26 mouse cellular contexts compared by ENCODE assay signal in the genomic region with DNA sequence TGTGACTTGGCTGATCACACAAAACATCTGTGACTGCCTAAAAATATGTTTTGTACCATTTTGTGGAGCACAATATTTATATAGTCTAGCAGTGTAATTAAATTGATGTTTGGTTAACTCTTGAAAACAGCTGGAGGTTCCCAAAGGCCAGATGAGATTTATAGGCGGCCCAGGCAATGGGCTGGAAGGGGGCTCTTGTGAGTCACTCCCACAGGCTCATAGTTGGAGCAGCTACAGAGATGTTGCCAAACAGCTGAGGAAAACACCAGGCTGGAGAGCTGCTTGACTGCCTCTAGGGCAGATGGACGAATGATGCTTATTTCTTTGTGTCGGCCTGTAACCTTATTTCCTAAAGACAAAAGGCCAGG. TPM values are rescaled to one million over a fixed set of nuclear protein-coding genes. Genes with fewer than 3 reads are reported as not detected.
DNase-seq lines count a peak whose midpoint lies in the region; ATAC-seq and TF ChIP-seq lines count a peak whose summit lies in the region.
"Had no signal": no experiment of that assay in that cellular context is flagged by ENCODE, and none has a peak within 500 bp of the region (broad histone marks: within the 10 kb centered on the region; RNA-seq: fewer than 3 reads in every experiment).

No protein-coding gene starts in this region.

- H3K9ac ChIP-seq in forebrain, embryonic 14.5 days (ENCODE audit: low read length) = no peak overlapping the region
- H3K9ac ChIP-seq: forebrain, embryonic 15.5 days; heart, embryonic 12.5 days; hindbrain, embryonic 12.5 days; neural tube, embryonic 15.5 days had no signal

- TF ChIP-seq CTCF in kidney, adult 2 months (conservative IDR thresholded peaks at IDR 0.05; ENCODE audit: insufficient read depth, insufficient read length, low read depth, low read length) = no peak

- H3K27ac ChIP-seq in kidney, adult 2 months (ENCODE audit: insufficient read depth, low read depth, low read length) = no peak overlapping the region
- no peak overlapping the region for H3K27ac ChIP-seq in forebrain, embryonic 14.5 days (ENCODE audit: low read depth, low read length)
- H3K27ac ChIP-seq: forebrain, embryonic 15.5 days; hindbrain, embryonic 12.5 days; left cerebral cortex, adult 2 months; limb, embryonic 10.5 days; neural tube, embryonic 15.5 days had no signal

- H3K4me2 ChIP-seq in forebrain, embryonic 14.5 days (ENCODE audit: low read length) = no peak overlapping the region
- H3K4me2 ChIP-seq: forebrain, embryonic 15.5 days; heart, embryonic 12.5 days; hindbrain, embryonic 12.5 days; liver, embryonic 11.5 days; neural tube, embryonic 15.5 days had no signal

- TF ChIP-seq POLR2A in kidney, adult 2 months (IDR thresholded peaks at IDR 0.05; ENCODE audit: low read depth, low read length) = no peak

- no peaks in the 10 kb centered on the region for H3K9me3 ChIP-seq in forebrain, embryonic 14.5 days (replicated peaks; ENCODE audit: control insufficient read depth, low read length)
- H3K9me3 ChIP-seq: forebrain, embryonic 15.5 days; heart, embryonic 12.5 days; hindbrain, embryonic 12.5 days; limb, embryonic 10.5 days; neural tube, embryonic 15.5 days had no signal

- no peak for ATAC-seq in forebrain, embryonic 14.5 days
- no peak for ATAC-seq in CD4-positive, CD25-positive, alpha-beta regulatory T cell, adult 4 months
- ATAC-seq: forebrain, embryonic 15.5 days; midbrain, embryonic 16.5 days had no signal

- H3K36me3 ChIP-seq in kidney, adult 2 months (ENCODE audit: control insufficient read depth, insufficient read depth, low read length) = no peaks in the 10 kb centered on the region
- no peaks in the 10 kb centered on the region for H3K36me3 ChIP-seq in forebrain, embryonic 14.5 days (ENCODE audit: control insufficient read depth, insufficient read depth, low read length)
- H3K36me3 ChIP-seq: forebrain, embryonic 15.5 days; heart, embryonic 12.5 days; hindbrain, embryonic 12.5 days; limb, embryonic 10.5 days; neural tube, embryonic 15.5 days had no signal

- DNase-seq in gastrocnemius, postnatal 25 days = peak; percentile 25
- DNase-seq in gastrocnemius, adult 8-10 months (ENCODE audit: low spot score in 2 of 2) = no peak
- peak; percentile 64 for DNase-seq in kidney, postnatal 10 days
- DNase-seq in kidney, adult 2 months = no peak
- DNase-seq in brain, adult 2 months (ENCODE audit: low read depth, low spot score) = peak; percentile 29
- peak; percentile 18 for DNase-seq in lung, postnatal 10 days
- no peak for DNase-seq in forebrain, embryonic 14.5 days (ENCODE audit: low spot score)
- DNase-seq: cerebellum, adult 8-10 months; heart, postnatal 14 days; spleen, adult 18-20 months had no signal

- no peak overlapping the region for H3K4me3 ChIP-seq in kidney, adult 2 months (ENCODE audit: insufficient read depth, low read depth, low read length)
- no peak overlapping the region for H3K4me3 ChIP-seq in forebrain, embryonic 14.5 days (ENCODE audit: low read depth, low read length)
- H3K4me3 ChIP-seq: erythroblast, embryonic 14.5 days; forebrain, embryonic 15.5 days; heart, embryonic 12.5 days; hindbrain, embryonic 12.5 days; left cerebral cortex, adult 2 months; limb, embryonic 10.5 days; neural tube, embryonic 15.5 days had no signal

- no peaks in the 10 kb centered on the region for H3K4me1 ChIP-seq in kidney, adult 2 months (ENCODE audit: control insufficient read depth, insufficient read depth, low read length)
- H3K4me1 ChIP-seq in forebrain, embryonic 14.5 days (ENCODE audit: control insufficient read depth, insufficient read depth, low read length) = no peaks in the 10 kb centered on the region
- H3K4me1 ChIP-seq: forebrain, embryonic 15.5 days; heart, embryonic 12.5 days; hindbrain, embryonic 12.5 days; limb, embryonic 10.5 days; neural tube, embryonic 15.5 days had no signal

- no peaks in the 10 kb centered on the region for H3K27me3 ChIP-seq in kidney, adult 2 months (replicated peaks; ENCODE audit: control insufficient read depth, insufficient read depth, low read length)
- no peaks in the 10 kb centered on the region for H3K27me3 ChIP-seq in forebrain, embryonic 14.5 days (replicated peaks; ENCODE audit: control insufficient read depth, insufficient read depth, low read length)
- H3K27me3 ChIP-seq: CH12.LX; forebrain, embryonic 15.5 days; heart, embryonic 12.5 days; hindbrain, embryonic 12.5 days; neural tube, embryonic 15.5 days had no signal

- 40% methylated on average over 3 of the region's 3 CpGs for WGBS in kidney, adult 2 months
- 81% methylated on average over 3 of the region's 3 CpGs for WGBS in forebrain, embryonic 14.5 days

RNA-seq across cellular contexts. Expression of gene Scp2d1, which starts 13.8 kb away (rescaled TPM):
- total RNA-seq in gastrocnemius, postnatal 25 days (2021) = not detected
- total RNA-seq in gastrocnemius, adult 8-10 months (2022) = not detected
- polyA plus RNA-seq in kidney, adult 2 months (2012; rRNA removed) = not detected in 2 replicates
- polyA plus RNA-seq in forebrain, embryonic 14.5 days (2014; fragmentation: Nextera tagmentation; extraction: Ambion mirVana) = not detected in 2 replicates
- polyA plus RNA-seq in CD4-positive, CD25-positive, alpha-beta regulatory T cell, adult 4 months (2017; shearing (Covaris generic)) = not detected
- total RNA-seq: adrenal gland, postnatal 4 days; CH12.LX; common myeloid progenitor, adult 5-6 weeks; heart, postnatal 14 days; left cerebral cortex, adult 2 months had no signal
- polyA plus RNA-seq: embryonic facial prominence, embryonic 11.5 days; erythroblast, embryonic 14.5 days; forebrain, embryonic 15.5 days; heart, embryonic 12.5 days; hindbrain, embryonic 12.5 days; limb, embryonic 10.5 days; liver, embryonic 11.5 days; midbrain, embryonic 16.5 days; neural tube, embryonic 15.5 days; thymus, postnatal 0 days; urinary bladder, adult 2 months had no signal

Comparison
In these comparisons a context has a peak if more than half of its experiments do, and no peak if none do; other contexts are left out.
1. DNase-seq: peak in gastrocnemius, postnatal 25 days (single experiment), kidney, postnatal 10 days (single experiment), brain, adult 2 months (single experiment) and lung, postnatal 10 days (single experiment); none in gastrocnemius, adult 8-10 months (0 of 2), kidney, adult 2 months (single experiment) and forebrain, embryonic 14.5 days (single experiment).